Mouse (Mus musculus): Measurements from ENCODE around the gene Gm44596. TPM values are rescaled to one million over a fixed set of nuclear protein-coding genes. Genes with fewer than 3 reads are reported as not detected.

Gm44596 gene
- polyA plus RNA-seq, 1 experiment from 2014 or later = not detected

Other genes starting within 250 kb of the Gm44596 start
- gene Tspan9, start 231.9 kb upstream of the Gm44596 start, polyA plus RNA-seq (2015; fragmentation: Nextera tagmentation; extraction: Ambion mirVana) = 54.2 and 54.4 TPM in 2 replicates
- gene Tead4, start 74.7 kb upstream of the Gm44596 start, polyA plus RNA-seq (2015; fragmentation: Nextera tagmentation; extraction: Ambion mirVana) = 0.47 and 0.49 TPM in 2 replicates
- 15.9 and 16.5 TPM in 2 replicates for gene Tulp3, start 19.7 kb upstream of the Gm44596 start, polyA plus RNA-seq (2015; fragmentation: Nextera tagmentation; extraction: Ambion mirVana)
- 80.7 and 83.5 TPM in 2 replicates for gene Rhno1, start 12.6 kb upstream of the Gm44596 start, polyA plus RNA-seq (2015; fragmentation: Nextera tagmentation; extraction: Ambion mirVana)
- 9.0 and 10.5 TPM in 2 replicates for gene Foxm1, start 12.5 kb upstream of the Gm44596 start, polyA plus RNA-seq (2015; fragmentation: Nextera tagmentation; extraction: Ambion mirVana)
- 0.26 and 0.39 TPM in 2 replicates for gene Tex52, start within 50 bp of the Gm44596 start, polyA plus RNA-seq (2015; fragmentation: Nextera tagmentation; extraction: Ambion mirVana)
- 9.8 and 10.4 TPM in 2 replicates for gene Nrip2, start 23.8 kb downstream of the Gm44596 start, polyA plus RNA-seq (2015; fragmentation: Nextera tagmentation; extraction: Ambion mirVana)
- 43.9 and 45.2 TPM in 2 replicates for gene Itfg2, start 49.4 kb downstream of the Gm44596 start, polyA plus RNA-seq (2015; fragmentation: Nextera tagmentation; extraction: Ambion mirVana)
- gene Fkbp4, start 63.2 kb downstream of the Gm44596 start, polyA plus RNA-seq (2015; fragmentation: Nextera tagmentation; extraction: Ambion mirVana) = 338 and 368 TPM in 2 replicates
- 0.31 and 0.48 TPM in 2 replicates for gene Pzp, start 151.2 kb downstream of the Gm44596 start, polyA plus RNA-seq (2015; fragmentation: Nextera tagmentation; extraction: Ambion mirVana)
- 2.7 and 3.7 TPM in 2 replicates for gene A2ml1, start 206.1 kb downstream of the Gm44596 start, polyA plus RNA-seq (2015; fragmentation: Nextera tagmentation; extraction: Ambion mirVana)
- gene Klrb1a, start 248.0 kb downstream of the Gm44596 start, polyA plus RNA-seq (2015; fragmentation: Nextera tagmentation; extraction: Ambion mirVana) = not detected in 2 replicates

Data from hindbrain, embryonic 15.5 days (tissue).